Mouse (Mus musculus) midbrain, postnatal 0 days (tissue): ENCODE measurements at regions not wholly inside any gene's neighbourhood (a gene's known extent, or its start where the extent isn't known, plus 50 kb on each side); places are given as distances from the start of the nearest gene placed in this dataset.
A peak's percentile ranks its signal among the peaks of the same experiment; 100 is the strongest.

Experiments used
- ATAC-seq: fragments of 200-750 bp; cut with Nextera tagmentation; 2 replicates; pipeline ENCODE4 v1.8.0; 2017; ENCODE audit warnings: moderate number of reproducible peaks, mild to moderate bottlenecking, moderate TSS enrichment, moderate library complexity; ENCODE audit not compliant: low FRiP score
- DNase-seq: peaks from one replicate; pipeline ENCODE4 v3.0.0-alpha.2; 2015; ENCODE audit warnings: low spot score
- H3K27ac ChIP-seq: fragments of 300-500 bp; sonication (generic); 2 replicates; pipeline ENCODE4 v1.5.1; 2014; ENCODE audit warnings: low read depth, mild to moderate bottlenecking, low read length, mixed read lengths
- H3K27me3 ChIP-seq: fragments of 300-500 bp; sonication (generic); 2 replicates; pipeline ENCODE4 v1.6.1; 2014; ENCODE audit warnings: low read length, control low read depth, mixed read lengths; ENCODE audit not compliant: insufficient read depth
- H3K36me3 ChIP-seq: fragments of 300-500 bp; sonication (generic); 2 replicates; pipeline ENCODE4 v1.6.1; 2014; ENCODE audit warnings: low read length, control low read depth, mixed read lengths; ENCODE audit not compliant: insufficient read depth
- H3K4me1 ChIP-seq: fragments of 300-500 bp; sonication (generic); 2 replicates; pipeline ENCODE4 v1.6.1; 2014; ENCODE audit warnings: mild to moderate bottlenecking, control low read depth, antibody characterized with exemption, low read length, mixed read lengths; ENCODE audit not compliant: insufficient read depth
- H3K4me2 ChIP-seq: fragments of 300-500 bp; sonication (generic); 2 replicates; pipeline ENCODE4 v1.6.1; 2014; ENCODE audit warnings: low read depth, mild to moderate bottlenecking, low read length, mixed read lengths; ENCODE audit not compliant: poor library complexity, severe bottlenecking
- H3K4me3 ChIP-seq: fragments of 300-500 bp; sonication (generic); 2 replicates; pipeline ENCODE4 v1.5.1; 2014; ENCODE audit warnings: low read depth, mild to moderate bottlenecking, low read length, moderate library complexity
- H3K9ac ChIP-seq: fragments of 300-500 bp; sonication (generic); replicated peaks from 2 replicates; pipeline ENCODE4 v1.6.1; 2014; ENCODE audit warnings: mild to moderate bottlenecking, low read length, moderate library complexity, mixed read lengths; ENCODE audit not compliant: poor library complexity, severe bottlenecking
- H3K9me3 ChIP-seq: fragments of 300-500 bp; sonication (generic); 2 replicates; pipeline ENCODE4 v1.6.1; 2016; ENCODE audit warnings: low read length, control low read depth
- CTCF ChIP-seq: IDR thresholded peaks from 2 replicates; pipeline ENCODE4 v1.5.1; 2016; ENCODE audit warnings: antibody characterized with exemption, mild to moderate bottlenecking
- WGBS: fragments of 180-500 bp; shearing (Covaris S2); extraction: QIAGEN DNeasy Blood & Tissue Kit; methylation state at CpG from one replicate; pipeline ENCODE4 v1.1.7; 2014; 5-methylcytosine and 5-hydroxymethylcytosine counted together

DNA sequence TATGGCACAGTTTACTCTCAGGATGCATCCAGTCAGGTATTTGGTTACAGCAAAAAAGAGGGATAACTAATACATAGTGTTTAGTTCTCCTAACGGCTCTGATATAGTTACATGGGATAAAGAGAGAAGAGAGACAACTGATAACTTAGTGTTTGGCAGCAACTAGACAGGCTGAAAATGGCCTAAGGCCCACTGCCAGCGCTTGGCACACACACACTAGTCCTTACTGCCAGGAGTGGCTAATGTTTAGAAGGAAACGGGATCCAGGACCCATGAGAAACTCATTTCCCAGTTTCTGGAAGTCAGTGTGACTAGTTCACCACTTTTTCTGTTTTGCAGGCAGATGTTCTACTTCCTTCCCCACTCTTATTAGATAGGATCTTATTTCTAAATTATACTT is 633.5 kb upstream of the Cylc2 start:
- ATAC-seq = no peak
- no peaks in the 10 kb centered on the region for H3K4me1 ChIP-seq
- H3K36me3 ChIP-seq = no peaks in the 10 kb centered on the region
- H3K27me3 ChIP-seq = no peaks in the 10 kb centered on the region
- DNase-seq = peak; percentile 30
- no peaks in the 10 kb centered on the region for H3K9me3 ChIP-seq
- H3K27ac ChIP-seq = no peak overlapping the region
- no peak for TF ChIP-seq CTCF
- WGBS = 78% methylated on average over 3 of the region's 3 CpGs
- H3K4me2 ChIP-seq = no peak overlapping the region
- H3K4me3 ChIP-seq = no peak overlapping the region
- no peak overlapping the region for H3K9ac ChIP-seq

DNA sequence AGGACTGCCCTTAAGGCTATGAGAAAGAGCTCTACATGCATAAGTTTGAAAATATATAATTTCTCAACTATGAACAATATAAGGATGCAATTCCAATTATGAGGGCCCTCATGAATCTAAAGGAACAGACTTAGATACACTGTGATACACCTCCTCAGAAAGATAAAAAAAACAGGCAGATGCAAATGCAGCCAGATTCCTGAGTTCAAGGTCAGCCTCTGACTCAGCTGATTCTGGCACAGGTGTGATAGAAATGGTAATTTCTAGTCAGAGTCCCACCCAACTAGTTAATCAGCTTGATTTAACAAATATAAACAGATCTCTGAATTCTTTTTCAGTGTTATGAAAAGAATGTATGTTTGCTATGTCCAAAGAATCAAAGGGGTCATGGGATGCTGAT is 595.8 kb upstream of the Cylc2 start:
- H3K4me3 ChIP-seq = no peak overlapping the region
- no peaks in the 10 kb centered on the region for H3K4me1 ChIP-seq

More for the DNA sequence above, 595.8 kb upstream of the Cylc2 start:
- Histone ChIP-seq H3K27me3 (no peaks in the 10 kb centered on the region), H3K9me3 (no peaks in the 10 kb centered on the region), H3K27ac (no peak overlapping the region), H3K9ac (no peak overlapping the region), H3K4me2 (no peak overlapping the region), H3K36me3 (no peaks in the 10 kb centered on the region)
- TF ChIP-seq CTCF = no peak
- no peak for DNase-seq
- no peak for ATAC-seq
